Mouse (Mus musculus): ENCODE measurements around the gene Fam92a. TPM values are rescaled to one million over a fixed set of nuclear protein-coding genes. Genes with fewer than 3 reads are reported as not detected.
"Not testable (repeated sequence)": the region's sequence is repeated elsewhere in the genome, so short reads cannot be mapped to it uniquely, and the experiment has no call there.

The Fam92a gene
- polyA plus RNA-seq (2015; fragmentation: Nextera tagmentation; extraction: Ambion mirVana): 61.6 and 65.7 TPM in 2 replicates

GRCm38 (mm10) chr4:12171318-12172091, at the start of gene Fam92a:
Gene Fam92a (minus strand): TSS chr4:12172015.
- Histone ChIP-seq H3K27ac (replicated peaks) (peak within 1 kb of the TSS; percentile 94), H3K9me3 (ENCODE audit: control insufficient read depth, low read length) (no peaks in the 10 kb centered on the region), H3K4me3 (ENCODE audit: low read depth, low read length) (peak within 1 kb of the TSS; percentile 84), H3K27me3 (ENCODE audit: control insufficient read depth, insufficient read depth, low read length) (no peaks in the 10 kb centered on the region), H3K4me1 (replicated peaks; ENCODE audit: control insufficient read depth, insufficient read depth) (0 out of 2 replicates have a peak, but pooled peaks cover 3% of the 10 kb centered on the region), H3K36me3 (ENCODE audit: control insufficient read depth, insufficient read depth, low read length) (peaks cover 3% of the 10 kb centered on the region; the same call in 1 of the 2 replicates), H3K4me2 (replicated peaks; ENCODE audit: low read depth) (peak within 1 kb of the TSS; percentile 79), H3K9ac (ENCODE audit: low read length) (peak within 1 kb of the TSS; percentile 97)
- TF ChIP-seq CTCF (IDR thresholded peaks at IDR 0.05; ENCODE audit: low read depth) (no peak; the same call in 1 of the 2 replicates), EP300 (optimal IDR thresholded peaks at IDR 0.05) (no peak)
- WGBS: under 1% methylated on average over 60 of the region's 74 CpGs
- DNase-seq (ENCODE audit: low spot score) (peak; percentile 77), ATAC-seq (ENCODE audit: low FRiP score, low TSS enrichment) (peak; percentile 90)

- H3K4me3 ChIP-seq (ENCODE audit: low read depth, low read length): no peak overlapping the region
- no peak overlapping the region for H3K27ac ChIP-seq (replicated peaks)
- no peaks in the 10 kb centered on the region for H3K4me1 ChIP-seq (replicated peaks; ENCODE audit: control insufficient read depth, insufficient read depth)
- WGBS: 87% methylated on average over 10 of the region's 10 CpGs
- H3K36me3 ChIP-seq (ENCODE audit: control insufficient read depth, insufficient read depth, low read length): no peaks in the 10 kb centered on the region
- H3K9ac ChIP-seq (ENCODE audit: low read length): no peak overlapping the region
- H3K4me2 ChIP-seq (replicated peaks; ENCODE audit: low read depth): no peak overlapping the region
- no peaks in the 10 kb centered on the region for H3K27me3 ChIP-seq (ENCODE audit: control insufficient read depth, insufficient read depth, low read length)
- H3K9me3 ChIP-seq (ENCODE audit: control insufficient read depth, low read length): no peaks in the 10 kb centered on the region
- TF ChIP-seq CTCF (IDR thresholded peaks at IDR 0.05; ENCODE audit: low read depth) (no peak), EP300 (optimal IDR thresholded peaks at IDR 0.05) (no peak)
- ATAC-seq (ENCODE audit: low FRiP score, low TSS enrichment): no peak
- no peak for DNase-seq (ENCODE audit: low spot score)
Measured at GRCm38 (mm10) chr4:12178992-12179391, 7.2 kb upstream of the Fam92a start.

- TF ChIP-seq EP300 (optimal IDR thresholded peaks at IDR 0.05) (no peak), CTCF (IDR thresholded peaks at IDR 0.05; ENCODE audit: low read depth) (no peak)
- ATAC-seq (ENCODE audit: low FRiP score, low TSS enrichment): no peak
- peak overlapping the region; percentile 94 for H3K27ac ChIP-seq (replicated peaks)
- H3K4me1 ChIP-seq (replicated peaks; ENCODE audit: control insufficient read depth, insufficient read depth): 0 out of 2 replicates have a peak, but pooled peaks cover 3% of the 10 kb centered on the region
- peak; percentile 13 for DNase-seq (ENCODE audit: low spot score)
- H3K9me3 ChIP-seq (ENCODE audit: control insufficient read depth, low read length): no peaks in the 10 kb centered on the region
- no peaks in the 10 kb centered on the region for H3K27me3 ChIP-seq (ENCODE audit: control insufficient read depth, insufficient read depth, low read length)
- peak overlapping the region; percentile 84 for H3K4me3 ChIP-seq (ENCODE audit: low read depth, low read length)
- peak overlapping the region; percentile 79 for H3K4me2 ChIP-seq (replicated peaks; ENCODE audit: low read depth)
- peaks cover 3% of the 10 kb centered on the region; the same call in 1 of the 2 replicates for H3K36me3 ChIP-seq (ENCODE audit: control insufficient read depth, insufficient read depth, low read length)
- H3K9ac ChIP-seq (ENCODE audit: low read length): peak overlapping the region; percentile 97
- 9% methylated on average over 9 of the region's 9 CpGs for WGBS
Measured at GRCm38 (mm10) chr4:12170986-12171317, 863 bp downstream of the Fam92a start.

GRCm38 (mm10) chr4:12147660-12148059, 24.2 kb downstream of the Fam92a start:
- Histone ChIP-seq H3K4me3 (ENCODE audit: low read depth, low read length) (no peak overlapping the region), H3K27me3 (ENCODE audit: control insufficient read depth, insufficient read depth, low read length) (no peaks in the 10 kb centered on the region), H3K9me3 (ENCODE audit: control insufficient read depth, low read length) (no peaks in the 10 kb centered on the region), H3K27ac (replicated peaks) (no peak overlapping the region), H3K4me2 (replicated peaks; ENCODE audit: low read depth) (no peak overlapping the region), H3K4me1 (replicated peaks; ENCODE audit: control insufficient read depth, insufficient read depth) (no peaks in the 10 kb centered on the region), H3K36me3 (ENCODE audit: control insufficient read depth, insufficient read depth, low read length) (no peaks in the 10 kb centered on the region; the same call in 1 of the 2 replicates), H3K9ac (ENCODE audit: low read length) (no peak overlapping the region)
- DNase-seq (ENCODE audit: low spot score): no peak
- TF ChIP-seq EP300 (optimal IDR thresholded peaks at IDR 0.05): no peak
- TF ChIP-seq CTCF (IDR thresholded peaks at IDR 0.05; ENCODE audit: low read depth): no peak
- no peak for ATAC-seq (ENCODE audit: low FRiP score, low TSS enrichment)

- H3K4me1 ChIP-seq (replicated peaks; ENCODE audit: control insufficient read depth, insufficient read depth); H3K36me3 ChIP-seq (ENCODE audit: control insufficient read depth, insufficient read depth, low read length); H3K27me3 ChIP-seq (ENCODE audit: control insufficient read depth, insufficient read depth, low read length); DNase-seq (ENCODE audit: low spot score); H3K9ac ChIP-seq (ENCODE audit: low read length); ATAC-seq (ENCODE audit: low FRiP score, low TSS enrichment); H3K4me3 ChIP-seq (ENCODE audit: low read depth, low read length); H3K27ac ChIP-seq (replicated peaks); H3K4me2 ChIP-seq (replicated peaks; ENCODE audit: low read depth); H3K9me3 ChIP-seq (ENCODE audit: control insufficient read depth, low read length): not testable (repeated sequence)
- WGBS: 90% methylated on average over 7 of the region's 7 CpGs
Measured at GRCm38 (mm10) chr4:12141516-12141915, 30.3 kb downstream of the Fam92a start.

GRCm38 (mm10) chr4:12140592-12141062, 31.2 kb downstream of the Fam92a start:
- not testable (repeated sequence) for H3K27ac ChIP-seq (replicated peaks); H3K9me3 ChIP-seq (ENCODE audit: control insufficient read depth, low read length); H3K9ac ChIP-seq (ENCODE audit: low read length); H3K36me3 ChIP-seq (ENCODE audit: control insufficient read depth, insufficient read depth, low read length); H3K27me3 ChIP-seq (ENCODE audit: control insufficient read depth, insufficient read depth, low read length); DNase-seq (ENCODE audit: low spot score); H3K4me1 ChIP-seq (replicated peaks; ENCODE audit: control insufficient read depth, insufficient read depth)
- Histone ChIP-seq H3K4me2 (replicated peaks; ENCODE audit: low read depth) (peak overlapping the region; percentile 43), H3K4me3 (ENCODE audit: low read depth, low read length) (peak overlapping the region; percentile 27)
- peak; percentile 88 for ATAC-seq (ENCODE audit: low FRiP score, low TSS enrichment)
- 10% methylated on average over 20 of the region's 40 CpGs for WGBS

Measured in stomach, postnatal 0 days (tissue).